ENCODE assay signal across 9 mouse cellular contexts in the genomic region with DNA sequence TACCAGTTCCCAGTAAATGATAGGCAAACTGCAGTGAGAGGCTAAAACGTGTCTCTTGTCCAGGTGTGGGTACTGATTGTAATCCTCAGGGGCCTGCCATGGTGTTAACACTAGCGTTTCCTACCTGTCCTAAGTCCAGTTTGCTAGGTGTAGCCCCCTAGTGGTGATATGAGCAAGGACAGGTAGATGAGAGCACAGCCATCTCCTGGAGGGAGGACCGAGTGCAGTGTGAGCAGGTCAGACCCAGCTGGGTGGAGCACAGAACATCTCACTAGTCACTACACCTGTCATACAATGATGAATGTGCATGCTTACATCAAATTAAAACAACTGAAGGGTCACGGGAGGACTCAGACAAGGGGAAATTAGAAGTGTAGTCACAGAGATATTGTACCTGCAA.
DNase-seq lines count a peak whose midpoint lies in the region; ATAC-seq and TF ChIP-seq lines count a peak whose summit lies in the region.
"Had no signal": no experiment of that assay in that cellular context is flagged by ENCODE, and none has a peak within 500 bp of the region (broad histone marks: within the 10 kb centered on the region; RNA-seq: fewer than 3 reads in every experiment).

No protein-coding gene starts in this region.

- TF ChIP-seq POLR2A in spleen, adult 2 months (IDR thresholded peaks at IDR 0.05; ENCODE audit: low read depth, low read length) = no peak

- no peak overlapping the region for H3K9ac ChIP-seq in forebrain, embryonic 14.5 days (ENCODE audit: low read length)
- H3K9ac ChIP-seq in forebrain, embryonic 15.5 days (replicated peaks) = no peak overlapping the region
- H3K9ac ChIP-seq in heart, embryonic 12.5 days = no peak overlapping the region
- H3K9ac ChIP-seq: neural tube, embryonic 13.5 days had no signal

- no peaks in the 10 kb centered on the region for H3K27me3 ChIP-seq in forebrain, embryonic 14.5 days (replicated peaks; ENCODE audit: control insufficient read depth, insufficient read depth, low read length)
- no peaks in the 10 kb centered on the region for H3K27me3 ChIP-seq in forebrain, embryonic 15.5 days
- no peaks in the 10 kb centered on the region for H3K27me3 ChIP-seq in spleen, adult 2 months (ENCODE audit: control insufficient read depth, insufficient read depth, low read length)
- H3K27me3 ChIP-seq in heart, embryonic 12.5 days (replicated peaks) = no peaks in the 10 kb centered on the region
- H3K27me3 ChIP-seq: neural tube, embryonic 13.5 days had no signal

- no peak overlapping the region for H3K4me2 ChIP-seq in forebrain, embryonic 14.5 days (ENCODE audit: low read length)
- H3K4me2 ChIP-seq in forebrain, embryonic 15.5 days (replicated peaks) = no peak overlapping the region
- H3K4me2 ChIP-seq in heart, embryonic 12.5 days = no peak overlapping the region
- H3K4me2 ChIP-seq: neural tube, embryonic 13.5 days had no signal

- peak; percentile 50; the same call in 1 of the 2 replicates for ATAC-seq in forebrain, embryonic 14.5 days
- ATAC-seq in forebrain, embryonic 15.5 days (replicated peaks) = no peak
- peak; percentile 55 for ATAC-seq in inflammation-experienced regulatory T-cells, adult 6 months
- ATAC-seq in heart, embryonic 12.5 days (ENCODE audit: insufficient number of reproducible peaks, low FRiP score) = no peak

- TF ChIP-seq CTCF in spleen, adult 2 months (IDR thresholded peaks at IDR 0.05; ENCODE audit: extremely low read depth, insufficient read depth, insufficient read length, insufficient replicate concordance) = peak; percentile 38; the same call in 1 of the 2 replicates

- no peak overlapping the region for H3K27ac ChIP-seq in forebrain, embryonic 14.5 days (ENCODE audit: low read depth, low read length)
- H3K27ac ChIP-seq in forebrain, embryonic 15.5 days (replicated peaks) = no peak overlapping the region
- no peak overlapping the region for H3K27ac ChIP-seq in spleen, adult 2 months (ENCODE audit: insufficient read depth, low read length)
- no peak overlapping the region for H3K27ac ChIP-seq in heart, embryonic 12.5 days (ENCODE audit: poor library complexity, severe bottlenecking)
- H3K27ac ChIP-seq: neural tube, embryonic 13.5 days had no signal

- H3K4me1 ChIP-seq in forebrain, embryonic 14.5 days (ENCODE audit: control insufficient read depth, insufficient read depth, low read length) = no peaks in the 10 kb centered on the region; the same call in 1 of the 2 replicates
- H3K4me1 ChIP-seq in forebrain, embryonic 15.5 days = peaks cover 8% of the 10 kb centered on the region; the same call in 1 of the 2 replicates
- H3K4me1 ChIP-seq in spleen, adult 2 months (ENCODE audit: control insufficient read depth, insufficient read depth, insufficient read length) = no peaks in the 10 kb centered on the region
- H3K4me1 ChIP-seq in heart, embryonic 12.5 days (replicated peaks) = no peaks in the 10 kb centered on the region

- DNase-seq in forebrain, embryonic 14.5 days (ENCODE audit: low spot score) = no peak
- peak; percentile 30 to 37 for DNase-seq in spleen, adult 2 months (ENCODE audit: low read depth in 1 of 2, low spot score in 2 of 2)
- DNase-seq in spleen, adult 12 weeks (ENCODE audit: low spot score) = no peak
- peak; percentile 41 for DNase-seq in thymus, postnatal 25 days
- DNase-seq in heart, adult 8-10 months (ENCODE audit: low spot score) = no peak

- 82% methylated on average over 4 of the region's 4 CpGs for WGBS in forebrain, embryonic 14.5 days
- WGBS in forebrain, embryonic 15.5 days = 82% methylated on average over 4 of the region's 4 CpGs
- 75% methylated on average over 4 of the region's 4 CpGs for whole genome bisulfite sequencing in spleen, adult 2 months
- WGBS in heart, embryonic 12.5 days = 66% methylated on average over 4 of the region's 4 CpGs

- H3K4me3 ChIP-seq in forebrain, embryonic 14.5 days (ENCODE audit: low read depth, low read length) = no peak overlapping the region
- no peak overlapping the region for H3K4me3 ChIP-seq in forebrain, embryonic 15.5 days
- H3K4me3 ChIP-seq in spleen, adult 2 months (ENCODE audit: extremely low read depth, insufficient read depth, insufficient read length) = no peak overlapping the region
- H3K4me3 ChIP-seq in heart, embryonic 12.5 days = no peak overlapping the region
- H3K4me3 ChIP-seq: neural tube, embryonic 13.5 days had no signal

- no peaks in the 10 kb centered on the region for H3K9me3 ChIP-seq in forebrain, embryonic 14.5 days (replicated peaks; ENCODE audit: control insufficient read depth, low read length)
- no peaks in the 10 kb centered on the region for H3K9me3 ChIP-seq in forebrain, embryonic 15.5 days
- H3K9me3 ChIP-seq in heart, embryonic 12.5 days (replicated peaks) = no peaks in the 10 kb centered on the region
- H3K9me3 ChIP-seq: neural tube, embryonic 13.5 days had no signal

- H3K36me3 ChIP-seq in forebrain, embryonic 14.5 days (ENCODE audit: control insufficient read depth, insufficient read depth, low read length) = no peaks in the 10 kb centered on the region
- H3K36me3 ChIP-seq in forebrain, embryonic 15.5 days = no peaks in the 10 kb centered on the region
- no peaks in the 10 kb centered on the region for H3K36me3 ChIP-seq in spleen, adult 2 months (ENCODE audit: control insufficient read depth, insufficient read depth, low read length)
- H3K36me3 ChIP-seq in heart, embryonic 12.5 days = no peaks in the 10 kb centered on the region
- H3K36me3 ChIP-seq: neural tube, embryonic 13.5 days had no signal

Comparison
In these comparisons a context has a peak if more than half of its experiments do, and no peak if none do; other contexts are left out.
1. ATAC-seq: peak in forebrain, embryonic 14.5 days (single experiment) and inflammation-experienced regulatory T-cells, adult 6 months (single experiment); none in forebrain, embryonic 15.5 days (single experiment) and heart, embryonic 12.5 days (single experiment).
2. DNase-seq: peak in spleen, adult 2 months (2 of 2) and thymus, postnatal 25 days (single experiment); none in forebrain, embryonic 14.5 days (single experiment), spleen, adult 12 weeks (single experiment) and heart, adult 8-10 months (single experiment).